Comparison of ENCODE assay signal across 14 mouse cellular contexts in genomic region chr10:60936659-60937516, GRCm38 (mm10).
A peak's percentile ranks its signal among the peaks of the same experiment; 100 is the strongest.
DNase-seq lines count a peak whose midpoint lies in the region; ATAC-seq and TF ChIP-seq lines count a peak whose summit lies in the region.
"Had no signal": no experiment of that assay in that cellular context is flagged by ENCODE, and none has a peak within 500 bp of the region (broad histone marks: within the 10 kb centered on the region; RNA-seq: fewer than 3 reads in every experiment).

No protein-coding gene starts in this region.

- H3K4me1 ChIP-seq in heart, embryonic 10.5 days = peaks cover 64% of the 10 kb centered on the region
- peaks cover 2% of the 10 kb centered on the region for H3K4me1 ChIP-seq in heart, adult 2 months (ENCODE audit: control insufficient read depth, insufficient read depth, low read length)
- peaks cover 6% of the 10 kb centered on the region for H3K4me1 ChIP-seq in testis, adult 2 months (ENCODE audit: control insufficient read depth, insufficient read depth, low read length)
- peaks cover 13% of the 10 kb centered on the region; the same call in 1 of the 2 replicates for H3K4me1 ChIP-seq in limb, embryonic 15.5 days

- no peak for DNase-seq in heart, embryonic 10.5 days (ENCODE audit: low spot score)
- DNase-seq in heart, adult 2 months = no peak
- DNase-seq in testis, postnatal 14 days (ENCODE audit: low spot score) = no peak
- DNase-seq in kidney, postnatal 10 days = no peak
- DNase-seq in thymus, postnatal 4 days = no peak
- no peak for DNase-seq in layer of hippocampus, adult 9-11 months
- DNase-seq: B cell, adult 2 months; cerebellum, adult 2 months; kidney, adult 18-20 months; liver, embryonic 13.5 days had no signal

- no peaks in the 10 kb centered on the region for H3K79me2 ChIP-seq in heart, adult 2 months (replicated peaks; ENCODE audit: control insufficient read depth, insufficient read depth, low read length)

- no peak for TF ChIP-seq POLR2A in heart, adult 2 months (IDR thresholded peaks at IDR 0.05; ENCODE audit: insufficient read depth, low read depth, low read length)
- TF ChIP-seq POLR2A in testis, adult 2 months (IDR thresholded peaks at IDR 0.05; ENCODE audit: control insufficient read depth, low read depth, low read length) = no peak

- H3K9me3 ChIP-seq in heart, embryonic 10.5 days = no peaks in the 10 kb centered on the region
- no peaks in the 10 kb centered on the region for H3K9me3 ChIP-seq in limb, embryonic 15.5 days
- H3K9me3 ChIP-seq: liver, embryonic 13.5 days had no signal

- intact Hi-C loops in heart, adult 2 months (cut with DNase I) = no loop called here

- TF ChIP-seq CTCF in heart, adult 2 months (IDR thresholded peaks at IDR 0.05) = no peak
- TF ChIP-seq CTCF in testis, adult 2 months (IDR thresholded peaks at IDR 0.05; ENCODE audit: control insufficient read depth, insufficient read depth, insufficient replicate concordance, low read depth, low read length) = no peak

- 0 out of 2 replicates have a peak, but pooled peaks have one; percentile 22 for ATAC-seq in limb, embryonic 15.5 days (ENCODE audit: insufficient number of reproducible peaks, low FRiP score, low TSS enrichment, low read depth)
- ATAC-seq: activated CD4-positive, CD25-positive, alpha-beta regulatory T cell, adult 4 months had no signal

- no peaks in the 10 kb centered on the region for H3K36me3 ChIP-seq in heart, embryonic 10.5 days
- H3K36me3 ChIP-seq in heart, adult 2 months (ENCODE audit: control insufficient read depth, insufficient read depth, low read length) = no peaks in the 10 kb centered on the region
- no peaks in the 10 kb centered on the region for H3K36me3 ChIP-seq in testis, adult 2 months (ENCODE audit: control insufficient read depth, insufficient read depth, low read length)
- H3K36me3 ChIP-seq in limb, embryonic 15.5 days = no peaks in the 10 kb centered on the region
- H3K36me3 ChIP-seq: liver, embryonic 13.5 days had no signal

- H3K4me2 ChIP-seq in limb, embryonic 15.5 days = no peak overlapping the region
- H3K4me2 ChIP-seq: liver, embryonic 13.5 days had no signal

- H3K9ac ChIP-seq in heart, adult 2 months (ENCODE audit: low read depth, low read length) = no peak overlapping the region
- no peak overlapping the region for H3K9ac ChIP-seq in limb, embryonic 15.5 days
- H3K9ac ChIP-seq: liver, embryonic 13.5 days had no signal

- H3K4me3 ChIP-seq in heart, embryonic 10.5 days = no peak overlapping the region
- H3K4me3 ChIP-seq in heart, adult 2 months = no peak overlapping the region
- peak overlapping the region; percentile 51 for H3K4me3 ChIP-seq in testis, adult 2 months (ENCODE audit: control insufficient read depth, low read depth, low read length)
- no peak overlapping the region for H3K4me3 ChIP-seq in limb, embryonic 15.5 days
- H3K4me3 ChIP-seq: gastrocnemius, adult 2 months; liver, embryonic 13.5 days had no signal

- peak overlapping the region; percentile 52 for H3K27ac ChIP-seq in heart, embryonic 10.5 days
- H3K27ac ChIP-seq in heart, adult 2 months = no peak overlapping the region
- no peak overlapping the region for H3K27ac ChIP-seq in testis, adult 2 months (ENCODE audit: control insufficient read depth, insufficient read depth, low read depth, low read length)
- H3K27ac ChIP-seq in limb, embryonic 15.5 days = no peak overlapping the region
- H3K27ac ChIP-seq: gastrocnemius, adult 2 months; liver, embryonic 13.5 days had no signal

- H3K27me3 ChIP-seq in heart, embryonic 10.5 days (ENCODE audit: insufficient read depth, poor library complexity, severe bottlenecking) = peaks cover 12% of the 10 kb centered on the region; the same call in 1 of the 2 replicates
- H3K27me3 ChIP-seq in heart, adult 2 months (ENCODE audit: control insufficient read depth, insufficient read depth, low read length) = no peaks in the 10 kb centered on the region
- H3K27me3 ChIP-seq in testis, adult 2 months (ENCODE audit: control insufficient read depth, insufficient read depth, low read length) = no peaks in the 10 kb centered on the region
- H3K27me3 ChIP-seq in limb, embryonic 15.5 days = 0 out of 2 replicates have a peak, but pooled peaks cover 18% of the 10 kb centered on the region
- H3K27me3 ChIP-seq: liver, embryonic 13.5 days had no signal

- TF ChIP-seq EP300 in heart, adult 2 months (IDR thresholded peaks at IDR 0.05; ENCODE audit: insufficient read depth, low read depth, low read length) = no peak

- 16% methylated on average over 13 of the region's 13 CpGs for WGBS in heart, embryonic 10.5 days
- WGBS in heart, adult 2 months = 52% methylated on average over 13 of the region's 13 CpGs
- WGBS in limb, embryonic 15.5 days = 22% methylated on average over 13 of the region's 13 CpGs
